Mouse (Mus musculus) layer of hippocampus, postnatal 10 days (tissue): ENCODE results near the gene Cd24a. TPM values are rescaled to one million over a fixed set of nuclear protein-coding genes. Genes with fewer than 3 reads are reported as not detected.

Experiments
- DNase-seq, 2 experiments: peaks; one replicate each; pipeline ENCODE4 v3.0.0; 2021; ENCODE audit warnings: low spot score in 2 of 2
- total RNA-seq, 2 experiments: library from RNA; stranded (reverse); gene quantifications; 2 replicates each; pipeline ENCODE4 v1.2.3; 2021

Cd24a gene
- total RNA-seq, 2 experiments from 2014 or later: 112 to 116 TPM

GRCm38 (mm10) chr10:43624791-43625398 lies 46.8 kb downstream of the Cd24a start:
- DNase-seq: no peak

- DNase-seq: no peak
These were observed 47.5 kb downstream of the Cd24a start for GRCm38 (mm10) chr10:43625578-43625977.

GRCm38 (mm10) chr10:43629216-43629615 lies 51.1 kb downstream of the Cd24a start:
- DNase-seq: no peak

- DNase-seq: no peak
These were observed 51.8 kb downstream of the Cd24a start for GRCm38 (mm10) chr10:43629857-43630256.

- no peak for DNase-seq
These were observed 52.5 kb downstream of the Cd24a start for GRCm38 (mm10) chr10:43630634-43631033.

- DNase-seq: no peak
These were observed 53.0 kb downstream of the Cd24a start for GRCm38 (mm10) chr10:43631049-43631448.

- DNase-seq: no peak
These were observed 53.7 kb downstream of the Cd24a start for GRCm38 (mm10) chr10:43631639-43632354.

- no peak for DNase-seq
These were observed 55.0 kb downstream of the Cd24a start for GRCm38 (mm10) chr10:43633117-43633516.

Other genes with a start within 250 kb of the Cd24a start
- gene Bend3, start 99.5 kb upstream of the Cd24a start, total RNA-seq: 1 to 10 TPM; 5.8 to 8.9 TPM
- 1 to 10 TPM in 1 of 2 experiments, not detected in 1; 4.1 TPM for gene Gm9803, start 54.2 kb upstream of the Cd24a start, total RNA-seq
- 10 to 100 TPM; 49.2 to 52.0 TPM for gene 1700021F05Rik, start 37.3 kb upstream of the Cd24a start, total RNA-seq